Mouse (Mus musculus): Measurements from ENCODE around the gene Parp8. TPM values are rescaled to one million over a fixed set of nuclear protein-coding genes. Genes with fewer than 3 reads are reported as not detected.
"Not testable (repeated sequence)": the region's sequence is repeated elsewhere in the genome, so short reads cannot be mapped to it uniquely, and the experiment has no call there.

The Parp8 gene
- total RNA-seq, 2 experiments from 2014 or later = 8.4 to 11.8 TPM

- DNase-seq = no peak
- intact Hi-C loops (cut with DNase I) = no loop called here
Measured at GRCm38 (mm10) chr13:116969650-116970049, 55.7 kb downstream of the Parp8 start.

- intact Hi-C loops (cut with DNase I) = no loop called here
- no peak for DNase-seq
Measured at GRCm38 (mm10) chr13:116968906-116969305, 56.4 kb downstream of the Parp8 start.

- no peak for DNase-seq
- intact Hi-C loops (cut with DNase I) = no loop called here
Measured at GRCm38 (mm10) chr13:116967459-116967858, 57.9 kb downstream of the Parp8 start.

- intact Hi-C loops (cut with DNase I) = no loop called here
Measured at GRCm38 (mm10) chr13:116962480-116963462, 62.6 kb downstream of the Parp8 start.

GRCm38 (mm10) chr13:116958776-116959589 is 66.4 kb downstream of the Parp8 start:
- intact Hi-C loops (cut with DNase I) = no loop called here
- no peak for DNase-seq

More at GRCm38 (mm10) chr13:116962480-116963462, 62.6 kb downstream of the Parp8 start:
- DNase-seq = no peak

- intact Hi-C loops (cut with DNase I) = no loop called here
- no peak for DNase-seq
Measured at GRCm38 (mm10) chr13:116957577-116957976, 67.8 kb downstream of the Parp8 start.

GRCm38 (mm10) chr13:116951336-116951735 is 74.0 kb downstream of the Parp8 start:
- no peak for DNase-seq
- intact Hi-C loops (cut with DNase I) = no loop called here

GRCm38 (mm10) chr13:116949527-116949926 is 75.8 kb downstream of the Parp8 start:
- no peak for DNase-seq
- intact Hi-C loops (cut with DNase I) = no loop called here

- intact Hi-C loops (cut with DNase I) = no loop called here
Measured at GRCm38 (mm10) chr13:116949056-116949455, 76.3 kb downstream of the Parp8 start.

GRCm38 (mm10) chr13:116948299-116948659 is 77.1 kb downstream of the Parp8 start:
- intact Hi-C loops (cut with DNase I) = no loop called here
- DNase-seq = no peak

More at GRCm38 (mm10) chr13:116949056-116949455, 76.3 kb downstream of the Parp8 start:
- no peak for DNase-seq

- intact Hi-C loops (cut with DNase I) = no loop called here
- no peak for DNase-seq
Measured at GRCm38 (mm10) chr13:116947611-116948298, 77.6 kb downstream of the Parp8 start.

GRCm38 (mm10) chr13:116946566-116946965 is 78.8 kb downstream of the Parp8 start:
- intact Hi-C loops (cut with DNase I) = no loop called here

GRCm38 (mm10) chr13:116941280-116942015 is 83.9 kb downstream of the Parp8 start:
- intact Hi-C loops (cut with DNase I) = no loop called here
- DNase-seq = no peak

More at GRCm38 (mm10) chr13:116946566-116946965, 78.8 kb downstream of the Parp8 start:
- no peak for DNase-seq

GRCm38 (mm10) chr13:116940761-116941160 is 84.6 kb downstream of the Parp8 start:
- intact Hi-C loops (cut with DNase I) = no loop called here
- no peak for DNase-seq

- DNase-seq; intact Hi-C loops (cut with DNase I): not testable (repeated sequence)
Measured at GRCm38 (mm10) chr13:116937019-116937418, 88.3 kb downstream of the Parp8 start.

- DNase-seq = no peak
- intact Hi-C loops (cut with DNase I) = no loop called here
Measured at GRCm38 (mm10) chr13:116917387-116917930, 107.9 kb downstream of the Parp8 start.

- intact Hi-C loops (cut with DNase I) = no loop called here
- DNase-seq = no peak
Measured at GRCm38 (mm10) chr13:116908284-116908683, 117.1 kb downstream of the Parp8 start.

GRCm38 (mm10) chr13:116903394-116903793 is 121.9 kb downstream of the Parp8 start:
- no peak for DNase-seq
- intact Hi-C loops (cut with DNase I) = no loop called here

GRCm38 (mm10) chr13:116898395-116898794 is 126.9 kb downstream of the Parp8 start:
- intact Hi-C loops (cut with DNase I) = no loop called here
- DNase-seq = no peak

- intact Hi-C loops (cut with DNase I) = no loop called here
- DNase-seq = no peak
Measured at GRCm38 (mm10) chr13:116897711-116898110, 127.6 kb downstream of the Parp8 start.

Data from heart, postnatal 36 days (tissue).